Comparison of ENCODE assay signal across 17 mouse cellular contexts in the genomic region with DNA sequence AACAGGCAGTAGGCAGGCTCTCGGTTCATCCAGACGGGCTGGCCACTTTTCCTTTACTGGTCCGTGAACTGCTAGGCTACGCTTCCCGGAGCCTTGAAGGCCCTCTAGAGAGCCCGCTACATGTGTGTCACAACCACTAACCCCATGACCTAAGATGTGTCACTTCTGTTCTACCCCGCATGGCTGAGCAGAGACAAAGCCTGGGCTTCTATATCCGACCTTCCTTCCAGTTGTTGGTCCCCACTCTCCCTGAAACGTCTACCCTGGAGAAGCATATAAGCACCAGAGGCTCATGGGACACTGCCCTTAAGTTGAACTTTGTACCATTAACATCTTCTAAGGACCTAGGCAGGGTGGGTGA.
"Had no signal": no experiment of that assay in that cellular context is flagged by ENCODE, and none has a peak within 500 bp of the region (broad histone marks: within the 10 kb centered on the region; RNA-seq: fewer than 3 reads in every experiment).

No protein-coding gene starts in this region.

- H3K4me3 ChIP-seq: liver, embryonic 15.5 days; lung, embryonic 15.5 days; megakaryocyte, embryonic 14.5 days; midbrain, embryonic 12.5 days; neural tube, embryonic 12.5 days; stomach, embryonic 15.5 days had no signal

- ATAC-seq: liver, postnatal 0 days; lung, postnatal 0 days had no signal

- H3K27me3 ChIP-seq: liver, embryonic 15.5 days; lung, embryonic 15.5 days; neural tube, embryonic 12.5 days; stomach, embryonic 15.5 days had no signal

- H3K9me3 ChIP-seq: liver, embryonic 15.5 days; lung, embryonic 15.5 days; megakaryocyte, embryonic 14.5 days; midbrain, embryonic 12.5 days; neural tube, embryonic 12.5 days; stomach, embryonic 15.5 days had no signal

- H3K4me1 ChIP-seq: liver, embryonic 15.5 days; midbrain, embryonic 12.5 days; neural tube, embryonic 12.5 days; stomach, embryonic 15.5 days had no signal

- H3K9ac ChIP-seq: liver, embryonic 15.5 days; liver, postnatal 0 days; lung, embryonic 15.5 days; midbrain, embryonic 12.5 days; neural tube, embryonic 12.5 days; stomach, embryonic 15.5 days had no signal

- H3K4me2 ChIP-seq: liver, embryonic 15.5 days; lung, embryonic 15.5 days; midbrain, embryonic 12.5 days; neural tube, embryonic 12.5 days; stomach, embryonic 15.5 days had no signal

- H3K36me3 ChIP-seq: liver, embryonic 15.5 days; lung, embryonic 15.5 days; midbrain, embryonic 12.5 days; neural tube, embryonic 12.5 days; stomach, embryonic 15.5 days had no signal

- DNase-seq: liver, postnatal 0 days; lung, adult 2 months; lung, postnatal 14 days; lung, postnatal 36 days; midbrain, embryonic 14.5 days; right cerebral cortex, postnatal 14 days; thymus, adult 18-20 months; thymus, postnatal 14 days; thymus, postnatal 36 days had no signal

- H3K27ac ChIP-seq: liver, embryonic 15.5 days; lung, embryonic 15.5 days; macrophage; midbrain, embryonic 12.5 days; neural tube, embryonic 12.5 days; stomach, embryonic 15.5 days had no signal
